Mouse (Mus musculus) lung, postnatal 4 days (tissue): ENCODE data around the gene Zbtb49.

Source experiments
- DNase-seq, 2 experiments: peaks; one replicate each; pipeline ENCODE4 v3.0.0; 2021

Gene Zbtb49

GRCm38 (mm10) chr5:38220328-38220912 is at the start of gene Zbtb49, which contains the start of gene Lyar:
TSS of gene Zbtb49 (minus strand) at chr5:38220457.
TSS of gene Lyar (plus strand) at chr5:38220470.
- DNase-seq: peak; percentile 94 to 97

GRCm38 (mm10) chr5:38260107-38260682 is 39.9 kb upstream of the Zbtb49 start, which contains the start of gene Tmem128:
TSS of gene Tmem128 (plus strand) at chr5:38260185.
- DNase-seq: peak; percentile 75

GRCm38 (mm10) chr5:38259455-38260106 is 39.3 kb upstream of the Zbtb49 start:
- no peak for DNase-seq

GRCm38 (mm10) chr5:38258773-38259146 is 38.5 kb upstream of the Zbtb49 start:
- DNase-seq: no peak

- DNase-seq: no peak
Observed at GRCm38 (mm10) chr5:38258034-38258772, 37.9 kb upstream of the Zbtb49 start.

- no peak for DNase-seq
Observed at GRCm38 (mm10) chr5:38256551-38256950, 36.3 kb upstream of the Zbtb49 start.

GRCm38 (mm10) chr5:38255644-38256043 is 35.4 kb upstream of the Zbtb49 start:
- DNase-seq: no peak

GRCm38 (mm10) chr5:38255195-38255594 is 34.9 kb upstream of the Zbtb49 start:
- no peak for DNase-seq

GRCm38 (mm10) chr5:38241966-38242365 is 21.7 kb upstream of the Zbtb49 start:
- no peak for DNase-seq

GRCm38 (mm10) chr5:38241473-38241834 is 21.2 kb upstream of the Zbtb49 start:
- no peak for DNase-seq

- no peak for DNase-seq
Observed at GRCm38 (mm10) chr5:38240727-38241472, 20.6 kb upstream of the Zbtb49 start.

GRCm38 (mm10) chr5:38236627-38237026 is 16.4 kb upstream of the Zbtb49 start:
- DNase-seq: no peak

- peak in 1 of 2 experiments; percentile 57 for DNase-seq
Observed at GRCm38 (mm10) chr5:38235422-38235821, 15.2 kb upstream of the Zbtb49 start.

GRCm38 (mm10) chr5:38219771-38220307 is 418 bp downstream of the Zbtb49 start:
- DNase-seq: no peak

- DNase-seq: no peak
Observed at GRCm38 (mm10) chr5:38213009-38213408, 7.2 kb downstream of the Zbtb49 start.

GRCm38 (mm10) chr5:38211691-38212090 is 8.6 kb downstream of the Zbtb49 start:
- no peak for DNase-seq

GRCm38 (mm10) chr5:38208985-38209384 is 11.3 kb downstream of the Zbtb49 start:
- no peak for DNase-seq

GRCm38 (mm10) chr5:38205303-38205726 is 14.9 kb downstream of the Zbtb49 start:
- no peak for DNase-seq

- no peak for DNase-seq
Observed at GRCm38 (mm10) chr5:38199686-38200085, 20.6 kb downstream of the Zbtb49 start.

- peak; percentile 72 to 85 for DNase-seq
Observed at GRCm38 (mm10) chr5:38197482-38197823, 22.8 kb downstream of the Zbtb49 start.

GRCm38 (mm10) chr5:38196821-38197481 is 23.3 kb downstream of the Zbtb49 start:
- no peak for DNase-seq

GRCm38 (mm10) chr5:38195941-38196340 is 24.3 kb downstream of the Zbtb49 start:
- DNase-seq: no peak
